Mouse (Mus musculus) left cerebral cortex, adult 11 months (tissue): ENCODE data around the gene Slc31a1.

Source experiments
- DNase-seq: peaks from one replicate; pipeline ENCODE4 v3.0.0; 2022; ENCODE audit warnings: low spot score

Gene Slc31a1

GRCm38 (mm10) chr4:62364299-62364698 is 3.8 kb downstream of the Slc31a1 start:
- DNase-seq: no peak

- DNase-seq: no peak
Measured at GRCm38 (mm10) chr4:62366291-62366690, 5.8 kb downstream of the Slc31a1 start.

GRCm38 (mm10) chr4:62367586-62367985 is 7.1 kb downstream of the Slc31a1 start:
- DNase-seq: no peak

GRCm38 (mm10) chr4:62369091-62369490 is 8.6 kb downstream of the Slc31a1 start:
- no peak for DNase-seq

- no peak for DNase-seq
Measured at GRCm38 (mm10) chr4:62372410-62372809, 11.9 kb downstream of the Slc31a1 start.

GRCm38 (mm10) chr4:62372818-62373520 is 12.4 kb downstream of the Slc31a1 start:
- DNase-seq: no peak

- no peak for DNase-seq
Measured at GRCm38 (mm10) chr4:62373668-62374067, 13.1 kb downstream of the Slc31a1 start.

- no peak for DNase-seq
Measured at GRCm38 (mm10) chr4:62374342-62374741, 13.8 kb downstream of the Slc31a1 start.

GRCm38 (mm10) chr4:62376123-62376522 is 15.6 kb downstream of the Slc31a1 start:
- DNase-seq: no peak

GRCm38 (mm10) chr4:62379724-62380381 is 19.3 kb downstream of the Slc31a1 start:
- DNase-seq: no peak

GRCm38 (mm10) chr4:62383207-62383606 is 22.7 kb downstream of the Slc31a1 start:
- no peak for DNase-seq

- no peak for DNase-seq
Measured at GRCm38 (mm10) chr4:62383752-62384151, 23.2 kb downstream of the Slc31a1 start.

GRCm38 (mm10) chr4:62384159-62384558 is 23.6 kb downstream of the Slc31a1 start:
- no peak for DNase-seq

- DNase-seq: no peak
Measured at GRCm38 (mm10) chr4:62385439-62385838, 24.9 kb downstream of the Slc31a1 start.

GRCm38 (mm10) chr4:62389592-62390512 is 29.3 kb downstream of the Slc31a1 start:
- DNase-seq: no peak

- DNase-seq: no peak
Measured at GRCm38 (mm10) chr4:62391892-62392291, 31.4 kb downstream of the Slc31a1 start.

- no peak for DNase-seq
Measured at GRCm38 (mm10) chr4:62393459-62393858, 32.9 kb downstream of the Slc31a1 start.

- no peak for DNase-seq
Measured at GRCm38 (mm10) chr4:62395806-62396205, 35.3 kb downstream of the Slc31a1 start.

- no peak for DNase-seq
Measured at GRCm38 (mm10) chr4:62397616-62398365, 37.3 kb downstream of the Slc31a1 start.

- DNase-seq: no peak
Measured at GRCm38 (mm10) chr4:62398956-62399355, 38.4 kb downstream of the Slc31a1 start.

- no peak for DNase-seq
Measured at GRCm38 (mm10) chr4:62406133-62406532, 45.6 kb downstream of the Slc31a1 start.
